Mouse (Mus musculus): ENCODE results near the gene Crybb2.

Gene Crybb2

GRCm38 (mm10) chr5:113090077-113090690, 20.3 kb upstream of the Crybb2 start:
- no peak for DNase-seq

GRCm38 (mm10) chr5:113087465-113087864, 17.5 kb upstream of the Crybb2 start:
- no peak for DNase-seq

GRCm38 (mm10) chr5:113086990-113087389, 17.1 kb upstream of the Crybb2 start:
- no peak for DNase-seq

GRCm38 (mm10) chr5:113086439-113086838, 16.5 kb upstream of the Crybb2 start:
- DNase-seq: no peak

- no peak for DNase-seq
Observed at GRCm38 (mm10) chr5:113085931-113086330, 16.0 kb upstream of the Crybb2 start.

GRCm38 (mm10) chr5:113084309-113084708, 14.4 kb upstream of the Crybb2 start:
- DNase-seq: no peak

- DNase-seq: no peak
Observed at GRCm38 (mm10) chr5:113082356-113083168, 12.6 kb upstream of the Crybb2 start.

GRCm38 (mm10) chr5:113081439-113081838, 11.5 kb upstream of the Crybb2 start, which contains the start of gene Crybb3:
Crybb3 (minus strand) TSS chr5:113081584.
- no peak for DNase-seq

- DNase-seq: no peak
Observed at GRCm38 (mm10) chr5:113081020-113081419, 11.1 kb upstream of the Crybb2 start.

- DNase-seq: no peak
Observed at GRCm38 (mm10) chr5:113079783-113080182, 9.9 kb upstream of the Crybb2 start.

- no peak for DNase-seq
Observed at GRCm38 (mm10) chr5:113078686-113079085, 8.8 kb upstream of the Crybb2 start.

- peak; percentile 81 for DNase-seq
Observed at GRCm38 (mm10) chr5:113054308-113054707, 15.6 kb downstream of the Crybb2 start.

GRCm38 (mm10) chr5:113050581-113051185, 19.2 kb downstream of the Crybb2 start:
- peak; percentile 42 for DNase-seq

GRCm38 (mm10) chr5:113049876-113050275, 20.0 kb downstream of the Crybb2 start:
- no peak for DNase-seq

GRCm38 (mm10) chr5:113045511-113046273, 24.2 kb downstream of the Crybb2 start:
- no peak for DNase-seq

GRCm38 (mm10) chr5:113043531-113043930, 26.4 kb downstream of the Crybb2 start:
- DNase-seq: no peak

GRCm38 (mm10) chr5:113041567-113042071, 28.3 kb downstream of the Crybb2 start:
- DNase-seq: peak; percentile 61

- DNase-seq: no peak
Observed at GRCm38 (mm10) chr5:113040776-113041175, 29.1 kb downstream of the Crybb2 start.

- no peak for DNase-seq
Observed at GRCm38 (mm10) chr5:113038601-113039000, 31.3 kb downstream of the Crybb2 start.

- DNase-seq: peak; percentile 85
Observed at GRCm38 (mm10) chr5:113035094-113036047, 34.5 kb downstream of the Crybb2 start.

GRCm38 (mm10) chr5:113031201-113031754, 38.6 kb downstream of the Crybb2 start:
- DNase-seq: no peak

All from lung, postnatal 36 days (tissue).